Mouse (Mus musculus): ENCODE measurements at regions not wholly inside any gene's neighbourhood (a gene's known extent, or its start where the extent isn't known, plus 50 kb on each side); places are given as distances from the start of the nearest gene placed in this dataset.
"Not testable (repeated sequence)": the region's sequence is repeated elsewhere in the genome, so short reads cannot be mapped to it uniquely, and the experiment has no call there.

- no peak for DNase-seq
Observed at GRCm38 (mm10) chr1:146955688-146956214, 461.2 kb downstream of the Brinp3 start.

- no peak for DNase-seq
Observed at GRCm38 (mm10) chr1:146956347-146956746, 461.8 kb downstream of the Brinp3 start.

- no peak for DNase-seq
Observed at GRCm38 (mm10) chr1:146960448-146960847, 465.9 kb downstream of the Brinp3 start.

- DNase-seq = no peak
Observed at GRCm38 (mm10) chr1:146967534-146967933, 473.0 kb downstream of the Brinp3 start.

GRCm38 (mm10) chr1:146967993-146968392 is 473.4 kb downstream of the Brinp3 start:
- DNase-seq = no peak

- DNase-seq = no peak
Observed at GRCm38 (mm10) chr1:146983433-146984186, 489.1 kb downstream of the Brinp3 start.

- DNase-seq = no peak
Observed at GRCm38 (mm10) chr1:147000018-147000417, 505.5 kb downstream of the Brinp3 start.

- no peak for DNase-seq
Observed at GRCm38 (mm10) chr1:147047714-147048113, 553.2 kb downstream of the Brinp3 start.

GRCm38 (mm10) chr1:147058504-147058903 is 563.9 kb downstream of the Brinp3 start:
- DNase-seq = no peak

GRCm38 (mm10) chr1:147074166-147074565 is 579.6 kb downstream of the Brinp3 start:
- DNase-seq = no peak

GRCm38 (mm10) chr1:147084129-147084799 is 589.7 kb downstream of the Brinp3 start:
- DNase-seq = no peak

GRCm38 (mm10) chr1:147125541-147125940 is 631.0 kb downstream of the Brinp3 start:
- no peak for DNase-seq

GRCm38 (mm10) chr1:147138176-147138575 is 643.6 kb downstream of the Brinp3 start:
- DNase-seq = no peak

- no peak for DNase-seq
Observed at GRCm38 (mm10) chr1:147175350-147175749, 680.8 kb downstream of the Brinp3 start.

- DNase-seq = no peak
Observed at GRCm38 (mm10) chr1:147186799-147187198, 692.2 kb downstream of the Brinp3 start.

GRCm38 (mm10) chr1:147187251-147188025 is 692.9 kb downstream of the Brinp3 start:
- DNase-seq = no peak

GRCm38 (mm10) chr1:147199959-147200358 is 705.4 kb downstream of the Brinp3 start:
- DNase-seq = not testable (repeated sequence)

GRCm38 (mm10) chr1:147214890-147215289 is 720.3 kb downstream of the Brinp3 start:
- not testable (repeated sequence) for DNase-seq

- DNase-seq = no peak
Observed at GRCm38 (mm10) chr1:147217965-147218364, 723.4 kb downstream of the Brinp3 start.

- DNase-seq = no peak
Observed at GRCm38 (mm10) chr1:147219438-147219837, 724.9 kb downstream of the Brinp3 start.

- no peak for DNase-seq
Observed at GRCm38 (mm10) chr1:147223232-147223925, 728.8 kb downstream of the Brinp3 start.

- DNase-seq = no peak
Observed at GRCm38 (mm10) chr1:147237565-147237964, 743.0 kb downstream of the Brinp3 start.

Measured in layer of hippocampus, postnatal 36 days (tissue).